Mouse (Mus musculus) midbrain, embryonic 14.5 days (tissue): ENCODE measurements around the gene Eef1akmt3. TPM values are rescaled to one million over a fixed set of nuclear protein-coding genes. Genes with fewer than 3 reads are reported as not detected.
"Not testable (repeated sequence)": the region's sequence is repeated elsewhere in the genome, so short reads cannot be mapped to it uniquely, and the experiment has no call there.

Source experiments
- ATAC-seq: fragments of 200-750 bp; cut with Nextera tagmentation; 2 replicates; pipeline ENCODE4 v1.8.0; 2017; ENCODE audit warnings: moderate number of reproducible peaks, moderate library complexity; ENCODE audit not compliant: low FRiP score, low TSS enrichment
- DNase-seq: peaks from one replicate; pipeline ENCODE4 v3.0.0-alpha.2; 2015
- H3K27ac ChIP-seq: fragments of 300-500 bp; sonication (generic); replicated peaks from 2 replicates; pipeline ENCODE4 v1.5.1; 2014; ENCODE audit warnings: mild to moderate bottlenecking, low read depth, low read length, moderate library complexity
- H3K27me3 ChIP-seq: fragments of 300-500 bp; sonication (generic); 2 replicates; pipeline ENCODE4 v1.6.1; 2014; ENCODE audit warnings: low read length, control low read depth, mixed read lengths; ENCODE audit not compliant: control insufficient read depth, insufficient read depth
- H3K36me3 ChIP-seq: fragments of 300-500 bp; sonication (generic); 2 replicates; pipeline ENCODE4 v1.6.1; 2014; ENCODE audit warnings: low read length, control low read depth; ENCODE audit not compliant: control insufficient read depth, insufficient read depth
- H3K4me1 ChIP-seq: fragments of 300-500 bp; sonication (generic); 2 replicates; pipeline ENCODE4 v1.6.1; 2014; ENCODE audit warnings: mild to moderate bottlenecking, antibody characterized with exemption, low read length, control low read depth; ENCODE audit not compliant: control insufficient read depth, insufficient read depth
- H3K4me2 ChIP-seq: fragments of 300-500 bp; sonication (generic); 2 replicates; pipeline ENCODE4 v1.6.1; 2014; ENCODE audit warnings: mild to moderate bottlenecking, low read length, moderate library complexity
- H3K4me3 ChIP-seq: fragments of 300-500 bp; sonication (generic); replicated peaks from 2 replicates; pipeline ENCODE4 v1.5.1; 2014; ENCODE audit warnings: low read depth, low read length
- H3K9ac ChIP-seq: fragments of 300-500 bp; sonication (generic); replicated peaks from 2 replicates; pipeline ENCODE4 v1.6.1; 2014; ENCODE audit warnings: mild to moderate bottlenecking, low read length, moderate library complexity
- H3K9me3 ChIP-seq: fragments of 300-500 bp; sonication (generic); 2 replicates; pipeline ENCODE4 v1.6.1; 2016; ENCODE audit warnings: low read length, control low read depth, mixed read lengths; ENCODE audit not compliant: control insufficient read depth
- WGBS: fragments of 180-500 bp; shearing (Covaris S2); extraction: QIAGEN DNeasy Blood & Tissue Kit; methylation state at CpG from one replicate; pipeline ENCODE4 v1.1.7; 2014; 5-methylcytosine and 5-hydroxymethylcytosine counted together
- polyA plus RNA-seq: library from polyadenylated mRNA; unstranded; fragments of >200 nt; fragmentation: Nextera tagmentation; extraction: Ambion mirVana; gene quantifications from 2 replicates; pipeline ENCODE4 v1.2.1, GENCODE M21; 2014

The Eef1akmt3 gene
- polyA plus RNA-seq, 1 experiment from 2014 or later = 0.22 TPM

DNA sequence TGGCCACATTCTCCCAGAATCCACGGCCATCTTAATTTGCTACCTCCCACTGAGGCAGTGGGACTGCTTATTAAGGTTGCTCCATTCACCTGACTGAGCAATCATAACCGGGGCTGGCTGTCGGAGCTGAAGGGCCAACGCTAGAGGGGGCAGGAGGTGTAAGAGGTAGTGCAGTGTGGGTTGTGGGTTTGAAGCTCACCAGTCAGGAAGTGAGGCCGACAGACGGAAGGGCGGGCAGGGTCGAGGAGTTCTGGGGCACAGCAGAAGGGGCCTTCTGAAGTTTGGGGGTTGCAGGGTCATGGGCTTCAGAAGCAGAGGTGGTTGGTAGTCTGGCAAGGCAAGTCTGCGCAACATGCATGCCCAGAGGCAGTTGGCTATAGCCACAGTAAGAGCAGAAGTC, 33.8 kb upstream of the Eef1akmt3 start, which contains the start of gene Agap2:
Agap2 (plus strand) TSS at position 205 of the 400 bp plus-strand sequence.
- Histone ChIP-seq H3K9me3 (no peaks in the 10 kb centered on the region), H3K4me2 (no peak within 1 kb of the TSS), H3K4me1 (peaks cover 21% of the 10 kb centered on the region), H3K9ac (no peak within 1 kb of the TSS), H3K4me3 (no peak within 1 kb of the TSS), H3K27ac (no peak within 1 kb of the TSS), H3K27me3 (0 out of 2 replicates have a peak, but pooled peaks cover 7% of the 10 kb centered on the region), H3K36me3 (no peaks in the 10 kb centered on the region)
- ATAC-seq (no peak), DNase-seq (no peak)
- 68% methylated on average over 9 of the region's 9 CpGs for WGBS

DNA sequence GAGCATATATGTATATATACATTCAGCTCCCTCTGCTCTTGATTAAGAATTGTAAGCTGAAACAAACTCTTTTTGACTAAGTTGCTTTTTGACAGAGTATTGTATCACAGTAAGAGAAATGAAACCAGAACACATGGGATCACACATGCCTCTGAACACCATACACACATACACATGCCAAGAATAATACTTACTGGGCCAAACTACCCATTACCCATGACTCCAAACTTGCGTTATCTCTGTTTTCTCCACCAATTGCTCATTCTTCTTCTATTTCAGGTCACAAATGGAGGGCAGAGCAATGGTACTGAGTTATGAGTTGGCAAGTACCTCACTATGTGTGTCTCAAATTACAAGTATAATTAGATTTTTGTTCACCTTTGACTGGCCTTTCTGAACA, 32.7 kb upstream of the Eef1akmt3 start:
- WGBS = 97% methylated on average over 1 of the region's 1 CpGs
- H3K4me3 ChIP-seq = no peak overlapping the region
- H3K9me3 ChIP-seq = no peaks in the 10 kb centered on the region
- no peaks in the 10 kb centered on the region for H3K36me3 ChIP-seq
- no peak overlapping the region for H3K27ac ChIP-seq
- H3K9ac ChIP-seq = no peak overlapping the region
- H3K4me1 ChIP-seq = peaks cover 22% of the 10 kb centered on the region
- DNase-seq = no peak
- no peak for ATAC-seq
- no peaks in the 10 kb centered on the region for H3K27me3 ChIP-seq
- H3K4me2 ChIP-seq = no peak overlapping the region

DNA sequence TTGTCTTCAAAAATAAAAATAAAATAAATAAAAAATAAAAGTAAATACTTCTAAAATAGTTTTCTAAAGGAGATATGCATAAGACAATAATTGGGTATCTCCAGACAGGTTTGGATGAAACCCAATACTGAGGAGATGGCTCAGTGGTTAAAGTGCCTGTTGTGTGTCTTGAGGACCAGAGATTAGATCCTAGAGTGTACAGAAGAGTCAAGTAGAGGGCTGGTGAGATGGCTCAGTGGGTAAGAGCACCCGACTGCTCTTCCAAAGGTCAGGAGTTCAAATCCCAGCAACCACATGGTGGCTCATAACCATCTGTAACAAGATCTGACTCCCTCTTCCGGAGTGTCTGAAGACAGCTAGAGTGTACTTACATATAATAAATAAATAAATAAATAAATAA, 31.7 kb upstream of the Eef1akmt3 start:
- not testable (repeated sequence) for H3K9me3 ChIP-seq, H3K36me3 ChIP-seq, H3K27me3 ChIP-seq, DNase-seq, H3K9ac ChIP-seq, H3K27ac ChIP-seq, H3K4me3 ChIP-seq, H3K4me2 ChIP-seq, ATAC-seq
- H3K4me1 ChIP-seq = peaks cover 20% of the 10 kb centered on the region
- 92% methylated on average over 2 of the region's 2 CpGs for WGBS

DNA sequence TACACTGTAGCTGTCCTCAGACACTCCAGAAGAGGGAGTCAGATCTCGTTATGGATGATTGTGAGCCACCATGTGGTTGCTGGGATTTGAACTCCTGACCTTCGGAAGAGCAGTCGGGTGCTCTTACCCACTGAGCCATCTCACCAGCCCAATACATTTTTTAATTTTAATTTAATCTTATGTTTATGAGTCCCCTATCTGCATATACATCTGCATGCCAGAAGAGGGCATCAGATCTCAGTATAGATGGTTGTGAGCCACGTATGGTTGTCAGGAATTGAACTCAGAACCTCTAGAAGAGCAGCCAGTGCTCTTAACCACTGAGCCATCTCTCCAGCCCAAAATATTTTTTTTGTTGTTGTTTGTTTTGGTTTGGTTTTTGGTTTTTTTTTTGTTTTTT, 31.0 kb upstream of the Eef1akmt3 start:
- not testable (repeated sequence) for H3K9me3 ChIP-seq, ATAC-seq, DNase-seq, H3K4me3 ChIP-seq, H3K27me3 ChIP-seq, H3K27ac ChIP-seq, H3K9ac ChIP-seq, H3K4me2 ChIP-seq
- Histone ChIP-seq H3K36me3 (peaks cover 12% of the 10 kb centered on the region), H3K4me1 (peaks cover 14% of the 10 kb centered on the region)
- WGBS = 85% methylated on average over 4 of the region's 4 CpGs

- Histone ChIP-seq H3K9me3 (no peaks in the 10 kb centered on the region), H3K27ac (peak overlapping the region; percentile 77; the same call in 1 of the 2 replicates), H3K4me3 (peak overlapping the region; percentile 54), H3K27me3 (no peaks in the 10 kb centered on the region), H3K9ac (peak overlapping the region; percentile 74), H3K4me2 (peak overlapping the region; percentile 95), H3K36me3 (peaks cover 22% of the 10 kb centered on the region), H3K4me1 (peaks cover 14% of the 10 kb centered on the region)
- 83% methylated on average over 9 of the region's 9 CpGs for WGBS
- DNase-seq (no peak), ATAC-seq (no peak)
Observed at GRCm38 (mm10) chr10:127071203-127071602, 29.9 kb upstream of the Eef1akmt3 start.

DNA sequence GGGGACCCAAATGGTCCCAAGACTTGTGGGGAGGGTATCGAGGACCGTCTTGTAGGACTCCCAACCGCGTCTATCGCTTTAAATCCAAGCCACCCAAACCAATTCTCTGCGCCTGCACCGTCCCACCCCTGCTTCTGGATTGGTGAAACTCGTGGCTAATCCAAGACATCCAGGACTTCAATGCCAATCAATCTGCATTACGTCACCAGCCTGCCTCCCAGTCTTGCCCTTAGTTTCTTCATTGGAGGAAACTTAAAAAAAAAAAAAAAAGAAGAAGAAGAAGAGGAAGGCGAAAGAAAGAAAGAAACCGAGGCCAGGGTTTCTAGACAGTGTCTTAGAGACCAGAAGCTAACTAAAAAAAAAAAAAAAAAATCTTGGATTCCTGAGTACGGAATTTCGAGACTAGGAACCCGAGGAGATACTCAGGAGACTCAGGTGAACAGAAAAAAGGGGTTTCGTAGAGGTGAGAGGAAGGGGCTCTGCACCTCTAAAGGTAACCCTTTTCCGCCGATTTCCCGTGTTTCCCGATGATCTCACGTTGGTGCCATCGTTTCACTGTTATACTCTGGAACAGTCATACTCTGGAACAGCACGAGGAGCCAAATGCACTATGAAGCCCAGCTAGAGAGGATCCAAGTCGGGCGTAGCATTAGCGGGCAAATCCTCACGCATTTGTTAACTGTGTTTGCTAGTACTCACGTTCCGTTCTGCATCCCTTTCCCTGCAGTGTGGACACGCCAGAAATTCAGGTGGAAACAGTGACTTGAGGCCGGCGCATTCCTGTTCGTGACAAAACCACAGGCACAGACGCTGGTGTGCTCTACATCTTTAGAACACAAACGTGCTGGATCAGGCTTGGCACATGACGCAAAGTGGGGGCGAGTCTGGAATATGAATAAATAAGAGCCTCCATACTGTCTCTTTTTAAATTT, 29.1 kb upstream of the Eef1akmt3 start, which contains the start of gene Tspan31:
Tspan31 (minus strand) TSS at position 75 of the 932 bp plus-strand sequence.
- ATAC-seq = peak; percentile 91
- 2% methylated on average over 36 of the region's 36 CpGs for WGBS

DNA sequence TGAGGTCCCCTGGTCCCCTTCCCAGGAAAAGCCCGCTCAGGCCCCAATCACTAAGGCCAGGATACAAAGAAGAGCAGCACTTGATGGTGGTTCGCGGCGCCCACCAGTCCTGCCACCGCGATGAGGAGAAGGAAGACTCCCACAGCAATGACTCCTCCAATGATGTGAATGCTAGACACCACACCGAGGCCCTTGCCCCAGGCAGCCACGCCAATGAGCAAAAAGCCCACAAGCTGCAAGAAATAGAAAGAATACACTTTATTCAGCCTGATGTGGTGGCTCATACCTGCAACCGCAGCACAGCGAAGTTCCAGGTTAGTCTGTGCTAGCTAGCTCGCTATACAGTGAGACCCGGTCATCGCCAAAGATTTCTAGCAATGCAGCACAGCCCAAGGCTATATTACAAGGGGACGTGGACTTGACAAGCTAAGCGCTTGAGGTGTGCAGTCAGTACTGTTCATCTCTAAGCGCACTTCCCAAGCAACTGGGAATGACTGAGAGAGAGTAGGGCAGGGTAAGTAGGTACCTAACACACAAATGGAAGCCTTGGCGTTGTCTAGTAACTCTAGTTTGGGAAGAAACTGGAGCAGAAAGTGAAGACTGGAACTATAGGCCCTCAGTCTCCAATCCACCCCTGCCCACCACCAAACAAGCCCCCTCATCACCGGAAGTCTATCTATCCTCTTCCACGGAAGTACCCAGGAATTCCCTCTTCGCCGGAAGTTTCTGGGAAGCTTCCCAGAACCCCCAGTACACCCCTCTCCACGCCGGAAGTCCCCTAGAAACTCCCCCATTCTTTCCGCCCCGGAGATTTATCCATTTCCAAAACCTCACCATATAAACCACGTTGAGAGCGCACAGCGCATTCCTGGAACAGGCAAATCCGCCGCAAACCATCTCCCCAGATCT, 28.2 kb upstream of the Eef1akmt3 start:
- DNase-seq = peak; percentile 89
- H3K27ac ChIP-seq = peak overlapping the region; percentile 85
- WGBS = 6% methylated on average over 30 of the region's 30 CpGs

More for the DNA sequence above, 29.1 kb upstream of the Eef1akmt3 start, which contains the start of gene Tspan31:
- Histone ChIP-seq H3K9ac (peak within 1 kb of the TSS; percentile 74), H3K4me2 (peak within 1 kb of the TSS; percentile 95), H3K27ac (peak within 1 kb of the TSS; percentile 85), H3K27me3 (no peaks in the 10 kb centered on the region), H3K9me3 (no peaks in the 10 kb centered on the region), H3K4me3 (peak within 1 kb of the TSS; percentile 54), H3K4me1 (peaks cover 14% of the 10 kb centered on the region), H3K36me3 (peaks cover 30% of the 10 kb centered on the region)
- peak; percentile 97 for DNase-seq

GRCm38 (mm10) chr10:127068360-127069038, 27.2 kb upstream of the Eef1akmt3 start:
- H3K4me1 ChIP-seq = peaks cover 20% of the 10 kb centered on the region
- H3K9ac ChIP-seq = peak overlapping the region; percentile 74

More for the DNA sequence above, 28.2 kb upstream of the Eef1akmt3 start:
- Histone ChIP-seq H3K36me3 (peaks cover 38% of the 10 kb centered on the region), H3K9ac (peak overlapping the region; percentile 74), H3K4me1 (peaks cover 20% of the 10 kb centered on the region), H3K27me3 (no peaks in the 10 kb centered on the region), H3K4me3 (peak overlapping the region; percentile 54), H3K4me2 (peak overlapping the region; percentile 95), H3K9me3 (no peaks in the 10 kb centered on the region)
- peak; percentile 82 for ATAC-seq

More at GRCm38 (mm10) chr10:127068360-127069038, 27.2 kb upstream of the Eef1akmt3 start:
- peak overlapping the region; percentile 85 for H3K27ac ChIP-seq
- DNase-seq = no peak
- H3K9me3 ChIP-seq = no peaks in the 10 kb centered on the region
- H3K4me2 ChIP-seq = peak overlapping the region; percentile 95
- peaks cover 38% of the 10 kb centered on the region for H3K36me3 ChIP-seq
- ATAC-seq = no peak
- peak overlapping the region; percentile 54 for H3K4me3 ChIP-seq
- no peaks in the 10 kb centered on the region for H3K27me3 ChIP-seq
- 81% methylated on average over 9 of the region's 9 CpGs for WGBS
